Mouse (Mus musculus) testis, adult 2 months (tissue): ENCODE data around the gene Gdnf.

ENCODE experiments used
- CTCF ChIP-seq: fragments of 200-500 bp; IDR thresholded peaks from 2 replicates; pipeline ENCODE4 v1.5.1; 2012; ENCODE audit warnings: low read depth, mild to moderate bottlenecking, inconsistent platforms, low read length, moderate library complexity; ENCODE audit not compliant: control insufficient read depth, insufficient read depth, insufficient replicate concordance
- POLR2A ChIP-seq: fragments of 200-500 bp; IDR thresholded peaks from 2 replicates; pipeline ENCODE4 v1.6.1; 2012; ENCODE audit warnings: low read depth, mild to moderate bottlenecking, inconsistent platforms, low read length, moderate library complexity; ENCODE audit not compliant: control insufficient read depth

DNA sequence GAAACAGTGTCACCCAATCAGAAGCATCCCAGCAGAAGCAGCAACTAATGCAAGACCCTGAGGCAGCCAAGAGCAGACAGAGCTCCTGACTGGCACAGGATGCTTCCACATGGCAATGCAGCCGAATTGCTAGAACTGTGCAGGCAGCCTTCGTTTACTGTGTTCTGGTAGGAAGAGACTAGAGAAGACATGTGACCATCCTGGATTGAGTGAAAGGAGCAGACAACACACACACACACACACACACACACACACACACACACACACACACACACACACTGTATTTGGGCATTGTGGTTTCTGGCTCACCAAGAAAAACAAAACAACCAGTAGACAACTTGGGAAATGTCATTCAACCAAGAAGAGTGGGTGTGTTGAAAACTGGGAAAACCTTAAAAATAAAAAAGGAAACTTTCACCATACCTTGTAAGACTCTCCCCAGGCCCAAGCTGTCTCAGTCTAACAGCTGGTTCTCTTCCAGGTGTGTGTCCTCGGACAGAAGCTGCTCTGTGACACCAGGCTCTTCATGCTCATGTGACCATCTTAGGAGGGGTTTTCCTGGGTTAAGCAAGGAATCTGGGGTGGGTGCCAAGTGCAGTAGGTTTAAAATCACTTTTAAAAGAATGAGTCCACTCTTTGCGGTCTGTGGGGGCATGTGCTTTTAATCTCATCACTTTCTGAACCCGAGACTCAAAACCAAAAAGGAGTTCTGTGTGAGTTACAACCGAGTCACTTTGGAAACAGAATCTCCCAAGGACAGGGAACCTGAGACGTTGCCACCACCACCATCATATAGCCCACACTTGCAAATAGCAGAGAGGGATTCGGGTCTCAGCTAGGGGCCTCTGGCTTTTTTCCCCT is 27.6 kb downstream of the Gdnf start:
- TF ChIP-seq CTCF (no peak), POLR2A (no peak)
